Mouse (Mus musculus) thymus, adult 2 months (tissue): ENCODE measurements around the gene Jag2.

Experiments
- CTCF ChIP-seq: fragments of 200-500 bp; IDR thresholded peaks from 2 replicates; pipeline ENCODE4 v1.5.1; 2012; ENCODE audit warnings: mild to moderate bottlenecking, control low read depth, low read length, moderate library complexity, borderline replicate concordance; ENCODE audit not compliant: control insufficient read depth, poor library complexity, insufficient read depth; ENCODE audit errors: extremely low read depth
- POLR2A ChIP-seq: fragments of 200-500 bp; IDR thresholded peaks from 2 replicates; pipeline ENCODE4 v1.6.1; 2012; ENCODE audit warnings: mild to moderate bottlenecking, low read length, control low read depth, moderate library complexity; ENCODE audit not compliant: control insufficient read depth, poor library complexity, insufficient read depth; ENCODE audit errors: extremely low read depth

DNA sequence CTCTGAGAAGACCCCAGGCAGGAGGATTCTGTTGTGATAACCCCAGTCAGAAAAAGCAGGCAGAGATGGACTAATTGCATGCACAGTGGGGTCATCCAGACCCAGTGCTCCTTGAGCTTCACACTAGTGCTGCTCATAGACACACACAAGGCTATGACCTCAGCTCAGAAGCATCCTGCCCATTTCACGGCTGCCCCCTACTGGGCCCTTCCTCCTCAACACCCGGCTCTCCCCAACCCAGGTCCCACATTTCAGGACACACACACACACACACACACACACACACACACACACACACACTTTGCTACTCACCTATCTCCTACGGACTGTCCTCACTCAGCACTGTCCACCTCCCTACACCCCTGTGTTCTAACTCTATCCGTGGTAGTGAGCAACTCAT lies 28.7 kb upstream of the Jag2 start:
- TF ChIP-seq CTCF (peak; percentile 56; the same call in 1 of the 2 replicates), POLR2A (no peak)
